Mouse (Mus musculus): Measurements from ENCODE around the gene Kptn.

Gene Kptn

GRCm38 (mm10) chr7:16116418-16116817 is 3.3 kb upstream of the Kptn start:
- intact Hi-C loops (cut with DNase I): no loop called here

DNA sequence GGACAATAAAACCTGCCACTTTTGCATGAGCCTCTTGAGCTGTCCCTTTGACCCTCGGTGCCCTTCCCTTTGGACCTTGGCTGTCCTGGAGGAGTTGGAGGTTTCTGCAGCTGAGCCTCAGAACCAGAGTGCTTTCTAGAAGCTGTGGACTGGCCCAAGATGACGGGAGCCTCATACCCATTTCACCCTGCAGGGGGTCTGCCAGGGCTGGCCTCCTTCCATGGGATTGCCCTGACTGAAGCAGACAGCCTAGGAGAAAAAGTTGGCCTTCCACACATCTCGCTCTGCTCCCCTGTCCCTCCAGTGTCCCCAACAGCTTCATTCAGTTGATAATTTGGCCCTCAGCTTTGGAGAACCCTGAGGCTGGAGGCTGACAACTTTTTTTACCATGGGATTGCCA is 2.6 kb upstream of the Kptn start:
- intact Hi-C loops (cut with DNase I): no loop called here

DNA sequence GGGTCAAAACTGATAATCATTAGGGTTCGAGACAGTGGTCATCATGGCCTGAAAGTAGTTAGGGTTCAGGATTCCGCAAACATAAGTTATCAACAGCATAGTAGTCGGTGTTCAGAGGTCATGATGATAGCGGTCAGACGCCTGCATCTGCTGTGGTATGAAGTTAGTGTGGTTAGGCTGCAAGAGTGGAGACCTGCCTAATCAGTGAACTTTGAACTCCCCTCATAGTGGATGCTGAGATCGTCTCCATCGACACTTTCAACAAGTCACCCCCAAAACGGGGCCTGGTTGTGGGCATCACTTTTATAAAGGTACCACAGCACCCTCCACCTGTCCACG is 536 bp downstream of the Kptn start:
- intact Hi-C loops (cut with DNase I): no loop called here

- intact Hi-C loops (cut with DNase I): no loop called here
Measured at GRCm38 (mm10) chr7:16125829-16126228, 6.1 kb downstream of the Kptn start.

GRCm38 (mm10) chr7:16128344-16128743 is 8.6 kb downstream of the Kptn start:
- intact Hi-C loops (cut with DNase I): no loop called here

GRCm38 (mm10) chr7:16128899-16129298 is 9.2 kb downstream of the Kptn start:
- intact Hi-C loops (cut with DNase I): no loop called here

DNA sequence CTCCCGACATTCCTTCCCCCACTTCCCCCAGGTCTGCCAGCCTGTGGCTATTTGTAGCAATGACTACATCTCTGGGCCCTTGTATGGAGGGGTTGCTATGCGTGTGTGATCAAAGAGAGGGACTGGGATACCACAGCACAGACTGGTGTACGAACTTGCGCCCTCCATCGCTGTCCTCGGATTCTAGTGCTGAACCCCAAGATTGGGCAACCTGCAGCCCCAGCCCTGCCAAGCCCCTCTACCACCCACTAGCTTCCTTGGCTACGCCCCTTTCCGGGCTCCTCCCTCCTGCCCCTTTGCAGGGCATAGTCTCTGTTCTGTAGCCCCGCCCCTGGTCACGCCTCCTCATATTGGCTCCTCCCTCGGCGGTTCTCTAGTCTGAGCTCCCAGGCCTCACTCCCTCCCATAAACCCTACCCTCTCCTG is 9.7 kb downstream of the Kptn start, which contains the start of gene Slc8a2:
TSS of gene Slc8a2 (plus strand) at position 406 of the 425 bp plus-strand sequence.
- intact Hi-C loops (cut with DNase I): no loop called here

GRCm38 (mm10) chr7:16129846-16130691 is 10.4 kb downstream of the Kptn start:
- intact Hi-C loops (cut with DNase I): no loop called here

DNA sequence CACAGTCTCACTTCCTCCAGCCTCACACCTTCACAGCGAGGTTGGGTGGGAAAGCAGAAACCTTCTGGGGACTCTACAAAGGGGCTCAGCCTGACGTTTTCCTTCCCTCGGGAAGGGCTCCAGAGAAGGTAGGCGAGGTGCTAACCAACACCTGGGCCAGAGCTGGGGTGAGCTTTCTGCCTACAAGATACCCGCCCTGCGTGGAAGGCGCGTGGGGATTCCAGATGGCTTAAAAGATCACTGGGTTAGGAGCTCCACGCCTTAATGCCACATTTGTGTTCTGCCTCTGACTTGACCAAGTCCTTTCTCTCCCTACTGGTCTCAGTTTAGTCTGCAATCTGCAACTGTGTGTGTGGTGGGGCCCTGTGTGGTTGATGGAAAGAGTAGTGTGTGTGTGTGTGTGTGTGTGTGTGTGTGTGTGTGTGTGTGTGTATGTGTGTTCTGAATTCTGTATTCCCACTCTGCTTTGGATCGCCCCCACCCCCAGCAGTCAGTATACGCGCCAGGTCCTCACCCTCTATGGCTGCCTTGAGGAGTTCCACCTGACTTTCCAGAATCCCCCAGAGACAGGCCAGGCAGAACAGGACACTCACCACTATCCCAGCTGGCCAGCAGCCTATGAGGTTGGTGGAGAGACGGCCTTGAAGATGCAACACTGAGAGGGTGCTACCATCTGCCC is 11.4 kb downstream of the Kptn start:
- intact Hi-C loops (cut with DNase I): no loop called here

DNA sequence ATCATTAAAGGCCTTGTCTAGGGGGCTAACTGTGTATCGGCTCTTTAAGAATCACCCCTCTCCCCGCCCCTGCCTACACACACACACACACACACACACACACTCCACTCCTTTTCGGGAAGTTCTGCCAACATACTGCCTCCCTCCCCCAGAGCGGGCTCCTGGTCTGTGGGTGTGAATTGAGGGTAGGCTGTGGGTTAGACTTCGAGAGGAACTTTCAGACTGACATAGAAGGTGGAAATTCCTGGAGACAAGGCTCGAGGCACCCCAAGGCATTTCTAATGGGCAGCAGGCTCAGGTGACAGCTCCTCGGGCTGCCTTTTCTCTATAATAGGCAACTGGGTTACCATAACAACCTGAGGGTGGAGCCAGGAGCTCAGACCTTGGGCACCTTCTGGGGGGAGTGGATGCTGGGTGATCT is 12.5 kb downstream of the Kptn start:
- intact Hi-C loops (cut with DNase I): no loop called here

- intact Hi-C loops (cut with DNase I): no loop called here
Measured at GRCm38 (mm10) chr7:16132926-16133325, 13.2 kb downstream of the Kptn start.

DNA sequence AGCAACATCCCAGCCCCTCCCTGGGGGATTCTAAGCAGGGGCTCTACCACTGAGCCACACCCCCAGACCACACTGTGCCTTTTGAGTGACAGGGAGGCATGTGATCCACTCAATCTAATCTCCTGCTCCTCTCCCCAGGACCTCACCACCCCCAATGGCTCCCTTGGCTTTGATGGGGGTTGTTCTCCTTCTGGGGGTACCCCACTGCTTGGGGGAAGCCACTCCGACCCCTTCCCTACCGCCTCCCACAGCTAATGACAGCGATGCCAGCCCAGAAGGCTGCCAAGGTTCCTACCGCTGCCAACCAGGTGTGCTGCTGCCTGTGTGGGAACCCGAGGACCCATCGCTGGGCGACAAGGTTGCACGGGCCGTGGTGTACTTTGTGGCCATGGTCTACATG is 14.0 kb downstream of the Kptn start:
- intact Hi-C loops (cut with DNase I): no loop called here

DNA sequence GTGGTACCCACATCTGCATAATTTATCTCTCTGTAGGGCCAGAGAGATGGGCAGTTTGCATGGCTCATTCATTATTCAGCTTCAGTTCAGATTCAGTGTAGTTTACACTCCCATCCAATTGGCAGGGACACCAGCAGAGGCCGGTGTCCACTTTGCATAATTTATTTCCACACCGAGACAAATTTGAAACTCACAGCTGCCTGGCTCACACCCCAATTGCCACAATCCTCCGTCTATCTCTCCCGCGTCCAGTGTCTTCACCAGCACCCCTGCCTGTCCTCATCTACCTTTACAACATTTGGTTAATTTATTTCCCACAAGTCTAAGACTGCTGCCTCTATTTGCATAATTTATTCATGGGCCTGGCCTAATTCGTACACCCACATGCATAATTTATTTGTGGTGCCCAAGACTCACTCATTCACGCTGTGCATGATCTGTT is 15.3 kb downstream of the Kptn start:
- intact Hi-C loops (cut with DNase I): no loop called here

DNA sequence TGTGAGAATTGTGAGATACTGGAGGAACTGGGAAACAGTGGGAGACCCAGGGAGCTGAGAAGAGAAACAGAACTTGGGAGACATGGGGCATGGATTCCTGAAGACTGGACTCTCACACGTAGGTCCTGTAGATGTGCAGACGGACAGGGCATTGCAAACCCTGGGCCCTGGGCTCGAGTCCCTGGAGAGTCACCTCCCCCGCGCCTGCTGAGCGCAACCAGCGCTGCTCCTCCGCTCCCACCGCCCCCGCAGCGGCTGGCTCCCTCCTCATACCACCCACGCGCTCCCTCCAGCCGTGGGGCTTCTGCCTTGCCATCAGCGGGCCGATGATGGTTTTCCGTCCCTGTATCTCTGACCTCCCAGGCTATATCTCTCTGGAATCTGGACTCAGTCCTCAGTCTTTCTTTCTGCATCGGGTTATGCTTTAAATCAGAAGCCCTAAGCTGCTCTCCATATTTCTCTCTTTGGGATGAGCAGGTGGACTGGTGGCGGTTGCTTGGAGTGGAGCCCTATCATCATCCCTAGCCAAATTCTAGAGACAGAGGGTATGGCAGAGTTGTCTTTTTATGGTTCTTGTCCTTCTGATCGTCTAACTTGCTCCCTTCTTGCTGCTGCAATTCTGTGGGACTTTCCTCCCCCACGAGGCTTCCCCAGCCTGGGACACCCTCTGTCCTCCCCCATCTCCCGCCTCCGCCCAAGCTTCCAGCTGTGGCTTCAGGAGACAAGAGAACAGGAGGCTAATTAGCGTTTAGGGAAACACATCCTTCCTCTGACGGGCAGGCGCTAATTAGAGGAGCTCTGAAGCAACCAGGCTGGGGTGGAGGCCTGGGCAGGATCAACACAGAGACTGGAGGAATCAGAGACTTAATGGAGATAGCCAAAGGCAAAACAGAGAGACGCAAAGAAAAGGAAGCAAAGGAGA is 27.1 kb downstream of the Kptn start:
- intact Hi-C loops (cut with DNase I): no loop called here

DNA sequence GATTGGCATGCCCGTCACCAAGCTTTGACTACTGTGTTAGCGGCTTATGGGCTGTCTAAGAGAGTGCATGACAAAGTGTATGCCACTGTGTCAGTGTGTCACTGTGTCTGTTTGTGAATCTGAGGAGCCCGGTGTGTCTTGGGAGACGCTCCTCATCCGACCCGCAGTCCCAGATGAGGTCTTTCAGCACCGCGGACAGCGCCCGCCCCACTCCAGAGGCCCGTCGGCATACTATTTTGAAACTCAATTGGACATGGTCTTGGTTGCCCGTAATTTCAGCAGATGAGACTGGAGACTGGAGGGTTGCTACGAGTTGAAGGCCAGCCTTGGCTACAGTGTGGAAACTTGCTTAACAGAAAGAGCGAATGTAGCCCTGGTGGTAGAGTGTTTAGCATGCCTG is 27.9 kb downstream of the Kptn start:
- intact Hi-C loops (cut with DNase I): no loop called here

- intact Hi-C loops (cut with DNase I): no loop called here
Measured at GRCm38 (mm10) chr7:16149241-16149640, 29.5 kb downstream of the Kptn start.

DNA sequence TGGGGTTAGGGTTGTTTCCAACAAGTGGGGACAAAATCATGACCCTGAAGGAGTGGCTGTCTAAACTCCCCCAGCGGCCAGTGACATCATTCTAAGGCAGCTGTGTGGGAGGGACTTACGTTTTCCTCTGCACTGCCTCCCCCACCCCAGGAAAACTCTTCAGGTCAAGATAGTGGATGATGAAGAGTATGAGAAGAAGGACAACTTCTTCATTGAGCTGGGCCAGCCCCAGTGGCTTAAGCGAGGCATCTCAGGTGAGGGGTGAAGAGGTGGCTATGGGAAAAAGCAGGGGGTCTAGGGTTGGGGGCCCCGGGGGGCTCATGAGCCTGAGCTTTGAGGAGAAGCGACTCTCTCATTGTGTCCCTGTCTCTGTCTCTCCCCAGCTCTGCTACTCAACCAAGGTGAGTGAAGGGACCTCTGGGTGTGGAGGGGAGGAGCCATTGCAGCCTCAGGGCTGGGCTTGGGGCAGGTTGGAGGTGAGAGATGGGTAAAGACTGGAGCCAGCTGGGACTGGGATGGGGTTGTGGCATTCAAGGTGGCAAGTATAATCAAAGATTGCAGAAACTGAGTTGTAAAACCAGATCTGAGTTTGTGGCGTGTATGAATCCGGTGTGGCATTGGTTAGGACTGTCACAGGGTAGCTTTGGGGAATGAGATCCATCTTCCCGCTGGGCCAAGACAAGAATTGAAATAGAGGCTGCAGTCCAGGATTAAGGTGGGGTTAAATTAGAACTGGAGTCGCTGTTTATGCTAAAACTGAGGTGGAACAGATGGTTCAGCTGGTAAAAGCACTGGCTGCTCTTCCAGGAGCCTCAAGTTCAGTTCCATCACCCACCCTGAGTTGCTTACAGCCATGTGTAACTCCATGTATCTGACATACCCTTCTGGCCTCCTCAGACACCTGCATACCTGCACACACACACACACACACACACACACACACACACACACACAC is 30.8 kb downstream of the Kptn start:
- intact Hi-C loops (cut with DNase I): loop anchor here (5.0 kb wide), 2 partner anchors 53 to 93 kb away; partner anchors contain the start of gene Napa

DNA sequence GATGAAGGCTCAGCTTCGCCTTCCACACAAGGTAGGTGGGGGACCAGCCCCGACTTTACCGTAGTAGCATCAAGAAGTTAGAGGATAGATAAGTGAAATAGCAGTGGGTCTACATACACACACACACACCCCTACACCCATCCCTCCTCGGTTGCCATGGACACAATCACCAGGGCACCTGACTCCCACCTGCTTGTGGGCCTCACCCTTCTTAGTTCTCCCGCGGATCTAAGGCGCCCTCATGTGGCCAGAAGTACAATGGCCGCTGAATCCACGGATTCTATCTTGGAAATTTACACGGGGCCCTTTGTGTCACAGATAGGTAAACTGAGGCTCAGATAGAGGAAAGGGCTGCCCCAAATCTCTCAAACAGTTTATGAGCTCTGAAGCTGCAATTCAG is 33.8 kb downstream of the Kptn start:
- intact Hi-C loops (cut with DNase I): loop anchor here (5.0 kb wide), 2 partner anchors 56 to 96 kb away; partner anchors contain the start of gene Napa

DNA sequence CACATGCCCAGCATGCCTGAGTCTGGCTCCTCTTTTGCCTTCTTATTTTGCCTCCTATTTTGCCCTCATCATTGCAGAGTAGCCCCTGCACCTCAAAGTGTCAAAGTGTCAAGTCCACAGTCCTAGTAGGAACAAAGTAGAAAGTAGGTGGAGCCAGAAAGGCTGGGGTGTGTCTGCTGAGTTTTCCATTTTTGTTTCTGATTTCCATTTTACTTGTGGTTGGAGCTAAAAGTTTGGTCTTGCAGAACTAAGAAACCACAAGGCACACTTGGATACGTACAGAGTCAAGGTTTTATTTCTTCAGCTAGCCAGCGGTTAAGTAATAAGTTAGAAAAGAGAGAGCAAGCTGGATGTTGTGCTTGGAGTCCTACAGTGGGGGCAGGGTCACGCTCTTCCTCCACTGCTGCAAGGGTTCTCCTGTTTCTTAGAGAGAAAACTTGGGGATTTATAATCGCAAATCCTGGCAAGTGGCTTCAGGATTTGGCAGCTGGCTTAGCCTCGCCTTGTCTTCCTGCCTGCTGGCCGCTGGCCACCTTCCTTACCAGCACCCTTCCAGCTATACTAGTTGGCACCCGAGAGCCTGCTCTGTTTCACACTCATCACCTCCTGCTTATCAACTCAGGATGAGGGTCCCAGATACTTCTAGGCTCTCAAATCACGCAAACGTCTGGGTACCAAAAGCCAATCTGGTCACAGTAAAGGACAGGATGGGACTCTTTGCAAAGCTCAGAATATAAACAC is 35.6 kb downstream of the Kptn start:
- intact Hi-C loops (cut with DNase I): loop anchor here (2.0 kb wide), 1 partner anchor 173 kb away; no protein-coding TSS in a partner anchor

Measured in adrenal gland (tissue).